Mouse (Mus musculus): ENCODE measurements around the gene Dctn3.

GRCm38 (mm10) chr4:41722918-41723351 lies at the start of gene Dctn3:
- TF ChIP-seq POLR2A (IDR thresholded peaks at IDR 0.05; ENCODE audit: insufficient read length, low read depth), result peak; percentile 90
- TF ChIP-seq MYOG (IDR thresholded peaks at IDR 0.05; ENCODE audit: control insufficient read depth in 1 of 3, insufficient read depth in 1 of 3, insufficient read length in 2 of 3, low read depth in 2 of 3), result no peak
